Mouse (Mus musculus): ENCODE data around the gene Gpr18.

DNA sequence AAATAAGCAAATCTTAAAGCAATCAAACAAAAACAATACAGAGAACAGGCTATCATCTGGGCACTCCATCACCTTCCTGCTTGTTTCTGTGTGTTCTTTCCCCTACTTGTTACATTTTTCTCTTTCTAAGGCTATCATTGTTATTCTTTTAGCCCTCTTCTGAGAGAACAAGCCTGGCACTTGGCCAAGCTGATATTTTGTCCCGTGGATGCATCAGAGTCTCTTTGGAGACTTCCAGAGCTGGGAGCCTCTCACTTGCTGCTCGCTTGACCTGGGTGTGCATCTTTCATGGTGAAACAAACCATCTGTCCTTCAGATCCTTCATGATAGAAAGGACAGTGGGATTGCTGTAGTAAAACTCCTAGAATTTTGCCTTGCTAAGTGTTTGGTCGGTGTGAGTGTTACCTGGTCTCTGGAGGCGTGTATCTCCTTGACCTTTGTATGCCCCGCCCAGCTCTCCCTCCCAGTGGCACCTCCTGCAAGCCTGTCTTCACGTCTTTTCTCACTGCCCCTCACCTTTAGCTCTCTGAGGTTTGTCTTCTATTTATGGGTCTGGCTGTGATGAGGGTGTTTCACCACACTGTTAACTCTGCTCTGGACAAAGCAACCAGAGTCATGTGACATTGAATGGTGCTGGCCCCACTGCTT lies 31.3 kb downstream of the Gpr18 start:
- TF ChIP-seq CTCF (IDR thresholded peaks at IDR 0.05) (no peak), EP300 (IDR thresholded peaks at IDR 0.05) (no peak)
